Mouse (Mus musculus) liver, postnatal 0 days (tissue): ENCODE results near the gene Mettl7b.

Experiments
- CTCF ChIP-seq: sonication (generic); IDR thresholded peaks from 2 replicates; pipeline ENCODE4 v1.5.1; 2016; ENCODE audit warnings: antibody characterized with exemption, low read depth
- EP300 ChIP-seq: IDR thresholded peaks from 2 replicates; pipeline ENCODE4 v1.6.1; 2016; ENCODE audit warnings: antibody characterized with exemption, low read depth, mild to moderate bottlenecking

- no peak for TF ChIP-seq CTCF
- TF ChIP-seq EP300 = no peak
These were observed at the start of gene Mettl7b for GRCm38 (mm10) chr10:128960590-128961584.
